Mouse (Mus musculus) spleen, embryonic (tissue): ENCODE measurements around the gene Gsn.

ENCODE experiments used
- CTCF ChIA-PET: fragments of 350-600 bp; sonication (Branson Sonifier 250); formaldehyde crosslinking; loops from one replicate; lab custom pipeline; 2022; lab: Charles Lee

The Gsn gene

DNA sequence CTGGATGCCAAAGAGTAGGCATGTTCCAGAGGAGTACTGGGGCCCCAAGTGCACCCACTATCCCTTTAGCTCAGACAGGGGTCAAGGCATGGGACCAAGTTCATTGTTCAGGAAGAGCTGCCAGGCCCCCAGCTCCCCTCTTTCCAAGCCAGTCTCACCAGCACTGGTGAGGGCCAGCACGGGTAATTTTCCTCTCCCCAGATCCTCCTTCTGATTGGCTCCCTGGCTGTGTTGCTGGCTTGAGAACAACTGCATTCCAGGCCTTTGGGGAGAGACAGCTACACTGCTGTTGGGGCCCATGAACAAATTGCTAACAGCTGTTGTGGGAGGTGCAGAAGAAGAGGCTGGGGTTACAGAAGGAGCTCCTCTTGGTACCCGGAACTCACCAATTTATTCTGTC is 17.4 kb downstream of the Gsn start:
- CTCF ChIA-PET: no interaction called here

DNA sequence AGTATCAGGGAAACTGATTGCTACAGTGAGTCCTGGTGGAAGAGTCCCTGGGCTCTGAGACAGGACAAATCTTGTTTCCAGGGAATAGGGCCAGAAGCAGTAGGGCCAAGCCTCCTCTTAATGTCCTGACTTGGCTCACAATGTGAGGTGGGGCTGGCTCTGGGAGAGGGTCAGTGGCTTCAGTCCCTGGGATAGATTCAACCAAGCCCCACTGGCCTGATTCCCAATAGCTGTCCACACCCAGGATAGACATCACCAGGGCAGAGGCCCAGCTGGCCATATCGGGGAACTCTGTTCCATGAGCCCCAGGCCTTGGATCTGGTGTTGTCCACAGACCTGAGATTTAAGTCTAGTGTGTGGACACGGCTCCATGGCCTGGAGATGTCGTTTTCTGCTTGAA is 21.5 kb downstream of the Gsn start:
- CTCF ChIA-PET: no interaction called here

DNA sequence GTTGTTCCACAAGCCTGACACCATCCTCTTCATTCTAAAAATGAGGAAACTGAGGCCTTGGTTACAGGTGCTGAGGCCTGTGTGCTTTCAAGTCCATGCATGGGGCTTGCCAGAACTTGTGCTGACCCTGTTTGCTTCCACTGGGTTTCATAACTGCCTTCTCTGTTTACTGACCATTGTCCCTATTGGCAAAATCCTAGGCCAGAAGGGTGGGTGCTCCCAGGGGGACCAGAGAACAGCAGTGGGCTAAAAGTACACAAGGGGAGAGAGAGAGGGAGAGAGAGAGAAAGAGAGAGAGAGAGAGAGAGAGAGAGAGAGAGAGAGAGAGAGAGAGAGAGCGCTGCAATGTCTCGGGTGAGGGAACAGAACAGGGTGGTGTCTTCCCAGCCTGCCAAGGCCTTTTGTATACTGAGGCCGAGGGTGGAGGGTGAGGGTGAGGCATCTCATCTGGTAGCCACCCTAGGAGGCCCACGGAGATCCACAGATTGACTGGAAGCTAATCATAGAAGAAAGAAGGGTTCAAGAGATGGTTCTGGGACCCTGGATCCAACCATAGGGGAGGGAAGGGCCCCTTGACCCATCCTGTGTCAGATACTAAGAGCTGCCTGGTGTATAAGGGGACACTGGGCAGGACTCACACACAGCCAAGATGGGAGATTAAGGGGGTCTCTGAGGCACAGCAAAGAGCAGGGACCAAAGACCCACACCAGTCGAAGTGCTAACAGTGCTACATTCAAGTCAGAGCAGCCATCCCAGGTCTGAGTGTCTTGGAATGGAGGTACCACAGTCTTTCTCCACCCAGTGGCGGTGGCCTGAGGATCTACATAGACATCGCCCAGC is 22.4 kb downstream of the Gsn start:
- CTCF ChIA-PET: no interaction called here

DNA sequence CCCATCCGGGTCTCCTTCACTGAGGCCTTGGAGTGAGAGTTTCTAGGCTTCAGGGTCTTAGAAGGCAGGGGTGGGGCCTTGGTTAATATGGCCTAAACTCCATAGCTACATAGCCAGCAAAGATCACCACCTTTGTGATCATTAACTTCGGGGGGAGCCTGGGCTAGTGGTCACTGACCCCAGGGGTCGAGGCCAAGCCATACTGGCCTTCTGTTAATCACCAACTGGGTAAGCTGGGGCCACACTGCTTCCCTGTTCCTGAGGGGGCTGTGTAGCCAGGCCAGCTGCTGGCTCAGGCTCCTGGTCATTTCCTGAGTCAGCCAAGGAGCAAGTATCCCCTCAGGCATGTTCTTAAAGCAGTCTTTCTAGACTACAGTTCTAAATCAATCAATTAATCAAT is 23.8 kb downstream of the Gsn start:
- CTCF ChIA-PET: no interaction called here

DNA sequence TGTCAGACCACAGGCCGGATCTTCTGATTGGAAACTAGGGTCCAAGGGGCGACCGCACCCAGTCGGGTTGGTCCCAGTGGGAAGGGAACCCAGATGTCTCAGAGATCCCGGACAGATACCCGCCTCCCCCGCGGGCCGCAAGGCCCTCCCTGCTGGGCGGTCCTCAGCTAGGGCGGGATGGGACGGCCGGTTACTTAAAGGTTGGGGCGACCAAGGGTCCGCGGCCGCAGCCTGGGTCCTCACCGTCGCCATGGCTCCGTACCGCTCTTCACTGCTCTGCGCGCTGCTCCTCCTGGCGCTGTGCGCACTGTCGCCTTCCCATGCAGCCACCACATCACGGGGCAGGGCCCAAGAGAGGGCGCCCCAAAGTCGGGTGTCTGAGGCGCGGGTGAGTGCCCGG is 26.0 kb downstream of the Gsn start:
- CTCF ChIA-PET: no interaction called here

DNA sequence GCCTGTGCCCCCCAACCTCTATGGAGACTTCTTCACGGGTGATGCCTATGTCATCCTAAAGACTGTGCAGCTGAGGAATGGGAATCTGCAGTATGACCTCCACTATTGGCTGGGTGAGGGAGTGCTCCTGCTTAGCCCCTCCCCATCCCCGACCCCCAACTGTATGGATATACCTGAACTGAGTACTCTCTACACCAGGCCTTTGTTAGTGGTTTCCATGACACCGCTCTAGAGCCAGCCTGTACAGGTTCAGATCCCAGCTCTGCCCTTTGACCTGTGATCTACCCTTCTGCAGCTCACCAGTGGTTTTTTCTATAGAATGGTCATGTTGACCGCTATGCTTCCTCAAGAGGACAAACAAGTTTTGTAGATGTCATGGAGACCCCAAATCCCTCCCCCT is 27.8 kb downstream of the Gsn start:
- CTCF ChIA-PET: no interaction called here

DNA sequence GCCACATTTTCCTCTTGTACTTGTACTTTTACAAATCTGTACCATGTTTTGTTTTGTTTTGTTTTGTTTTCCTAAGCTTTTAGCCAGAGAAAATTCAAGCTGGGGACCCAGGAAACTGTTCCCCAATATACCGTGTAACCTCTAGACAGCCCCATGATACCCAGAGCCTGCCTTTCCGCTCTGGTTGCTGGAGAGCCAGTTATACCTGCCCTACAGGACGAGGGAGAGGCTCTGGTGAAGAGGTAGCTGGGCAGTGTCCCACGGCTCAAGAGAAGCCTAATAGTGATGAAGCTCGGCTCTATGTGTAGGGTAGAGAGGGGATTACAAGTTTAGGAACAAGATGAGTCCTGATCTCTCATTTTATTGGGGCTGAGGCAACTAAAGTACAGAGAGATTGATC is 29.0 kb downstream of the Gsn start:
- CTCF ChIA-PET: no interaction called here

DNA sequence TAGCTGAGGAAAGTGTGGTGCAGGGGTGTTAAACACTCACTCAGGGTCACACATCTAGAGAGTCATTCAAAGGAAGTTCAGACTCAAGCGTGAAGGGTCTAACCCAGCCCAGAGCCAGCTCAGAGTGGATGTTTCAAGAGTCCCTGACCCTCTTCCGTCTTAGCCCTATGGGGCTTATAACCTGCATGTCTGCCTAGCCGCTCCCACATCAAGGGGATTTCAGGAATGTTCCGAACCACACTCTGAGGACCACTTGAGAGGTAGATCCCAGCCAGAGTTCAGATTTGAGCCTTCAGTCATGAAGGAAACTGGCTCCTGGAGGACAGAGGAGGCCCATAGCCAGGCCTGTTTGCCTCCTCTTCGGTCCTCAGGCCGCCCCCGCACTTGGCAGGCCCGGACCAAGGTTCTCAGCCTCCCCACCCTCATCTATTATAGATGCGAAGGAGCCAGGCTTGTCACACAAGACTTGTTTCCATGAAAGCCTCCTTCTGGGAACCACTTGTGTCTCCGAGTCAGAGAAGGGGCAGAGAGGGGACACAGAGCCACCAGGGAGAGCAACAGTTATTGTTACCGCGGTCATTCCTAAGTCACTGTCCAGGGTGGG is 30.9 kb downstream of the Gsn start:
- CTCF ChIA-PET: no interaction called here

DNA sequence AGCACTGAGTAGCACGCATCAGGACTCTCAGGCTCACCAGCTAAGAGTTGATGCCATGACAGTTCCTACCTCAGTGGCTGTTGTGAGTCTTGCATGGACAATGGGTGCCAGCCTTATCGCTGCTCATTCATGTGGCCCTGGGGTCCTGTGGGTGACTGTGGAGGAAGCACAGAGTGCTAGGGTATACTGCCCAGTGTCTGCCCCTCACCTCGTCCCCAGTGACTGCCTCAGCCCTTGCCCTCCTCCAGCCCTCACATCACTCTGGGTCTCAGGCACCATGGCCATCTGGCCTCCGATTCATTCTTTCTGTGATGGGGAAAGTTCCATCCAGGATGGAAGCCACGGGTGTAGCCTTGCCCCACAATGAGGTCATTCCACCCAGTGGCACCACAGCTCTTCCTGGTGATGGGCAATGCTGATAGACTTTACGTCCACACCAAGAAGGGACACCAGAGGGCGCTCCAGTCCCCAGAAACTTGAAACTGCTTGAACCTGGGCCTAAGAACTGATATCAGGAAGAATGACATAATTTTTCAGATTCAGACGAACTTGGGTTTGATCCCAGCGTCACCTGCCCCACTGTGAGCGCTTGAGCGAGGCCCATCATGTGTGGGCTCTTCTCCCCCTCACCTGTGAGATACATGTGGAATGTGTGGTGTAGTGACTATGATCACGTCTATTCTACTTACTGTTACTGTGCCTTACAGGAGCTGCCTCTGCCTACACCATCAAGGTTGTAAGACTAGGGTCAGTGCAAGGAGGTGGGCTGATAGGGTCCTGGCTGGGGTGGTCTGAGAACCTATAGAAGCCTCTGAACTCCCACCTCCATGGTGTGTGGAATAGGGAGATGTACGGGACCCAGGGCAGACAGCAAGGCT is 32.8 kb downstream of the Gsn start:
- CTCF ChIA-PET: interaction anchor here (0.8 to 0.9 kb wide), 2 partner anchors 9 to 77 kb away, joined by 3 to 4 read pairs; no protein-coding TSS in a partner anchor

DNA sequence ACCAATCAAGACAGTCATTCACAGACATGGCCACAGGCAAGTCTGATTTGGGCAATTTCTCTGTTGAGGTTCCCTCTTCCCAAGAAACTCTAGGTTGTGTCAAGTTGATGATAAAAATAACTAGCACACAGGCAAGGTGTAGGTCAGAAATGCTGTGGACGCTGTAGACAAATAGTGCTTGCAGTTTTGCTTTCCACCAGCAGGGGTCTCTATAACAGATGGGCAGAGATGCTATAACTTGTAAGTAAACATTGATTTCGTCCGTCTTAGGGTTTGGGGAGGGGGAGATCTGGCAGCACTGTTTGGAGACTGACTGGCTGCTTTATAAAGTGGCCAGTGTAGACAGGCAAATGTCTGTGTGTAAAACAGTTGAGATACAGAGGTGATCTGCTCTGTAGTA is 35.7 kb downstream of the Gsn start:
- CTCF ChIA-PET: no interaction called here

DNA sequence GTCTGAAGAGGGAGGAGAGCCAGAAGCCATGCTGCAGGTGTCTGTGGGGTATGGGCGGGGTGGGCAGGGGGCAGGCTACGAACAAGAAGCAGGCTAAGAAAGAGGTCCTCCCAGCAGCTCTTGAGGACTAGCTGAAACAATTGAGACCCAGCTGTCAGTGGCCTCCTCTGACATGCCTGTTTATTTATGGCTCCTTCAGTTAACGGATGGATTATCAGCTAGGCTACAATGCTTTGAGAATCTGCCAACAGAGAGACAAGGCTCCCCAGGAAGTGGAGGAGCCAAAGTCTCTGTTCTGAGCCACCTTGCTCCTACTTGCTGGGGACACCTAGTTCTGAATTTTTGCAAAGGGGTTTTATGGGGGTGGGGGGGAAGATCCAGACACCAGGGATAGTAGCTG is 36.5 kb downstream of the Gsn start:
- CTCF ChIA-PET: interaction anchor here (0.7 to 0.9 kb wide), 2 partner anchors 61 to 78 kb away, joined by 3 read pairs; no protein-coding TSS in a partner anchor

DNA sequence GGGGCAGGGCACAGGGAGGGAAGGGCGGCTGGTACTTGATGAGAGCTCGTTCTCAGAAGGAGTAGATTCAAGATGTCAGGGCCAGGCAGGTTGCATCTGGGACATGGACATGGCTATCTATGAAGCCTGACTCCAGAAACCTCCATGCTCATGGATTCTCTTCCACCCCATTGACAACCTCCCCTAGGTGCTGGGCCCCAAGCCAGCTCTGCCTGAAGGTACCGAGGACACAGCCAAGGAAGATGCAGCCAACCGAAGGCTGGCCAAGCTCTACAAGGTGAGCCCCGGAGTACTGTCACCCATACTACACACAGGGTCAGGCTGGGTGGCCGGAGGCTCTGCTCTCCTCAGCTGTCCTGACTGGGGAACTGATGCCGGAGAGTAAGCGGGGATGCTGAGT is 37.1 kb downstream of the Gsn start:
- CTCF ChIA-PET: interaction anchor here (0.7 to 0.9 kb wide), 2 partner anchors 61 to 79 kb away, joined by 3 read pairs; no protein-coding TSS in a partner anchor

DNA sequence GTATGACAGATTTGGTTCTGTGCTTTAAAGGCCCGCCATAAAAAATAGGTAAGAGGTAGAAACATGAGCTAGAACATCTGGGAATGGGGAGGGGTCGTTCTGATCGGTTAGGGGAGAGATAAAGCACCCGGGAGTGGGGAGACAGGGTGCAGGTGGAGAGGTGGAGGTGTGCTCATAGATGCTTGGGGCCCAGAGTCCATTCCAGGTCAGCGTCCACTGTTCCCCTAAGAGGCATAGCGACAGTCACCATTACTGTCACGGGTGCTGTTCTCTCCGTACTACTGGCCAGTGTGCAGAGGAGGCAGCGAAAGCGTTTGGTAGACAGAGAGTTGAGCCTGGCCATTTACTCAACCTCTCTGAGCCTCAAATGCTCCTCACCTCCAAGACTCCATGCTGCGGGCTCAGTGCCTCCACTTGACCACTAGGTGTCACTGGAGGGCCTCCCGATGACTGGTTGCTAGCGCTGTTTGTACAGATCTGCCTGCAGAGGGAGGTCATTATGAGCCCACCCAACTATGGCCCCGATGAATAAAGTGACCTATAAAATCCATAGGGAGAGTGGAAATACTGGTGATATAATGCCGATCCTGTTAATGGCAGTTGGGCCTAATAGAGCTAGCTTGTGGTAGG is 41.6 kb downstream of the Gsn start:
- CTCF ChIA-PET: interaction anchor here (0.7 to 2.4 kb wide), 5 partner anchors 9 to 99 kb away, joined by 3 to 18 read pairs (median 4); partner anchors contain the start of gene 4930402F06Rik

DNA sequence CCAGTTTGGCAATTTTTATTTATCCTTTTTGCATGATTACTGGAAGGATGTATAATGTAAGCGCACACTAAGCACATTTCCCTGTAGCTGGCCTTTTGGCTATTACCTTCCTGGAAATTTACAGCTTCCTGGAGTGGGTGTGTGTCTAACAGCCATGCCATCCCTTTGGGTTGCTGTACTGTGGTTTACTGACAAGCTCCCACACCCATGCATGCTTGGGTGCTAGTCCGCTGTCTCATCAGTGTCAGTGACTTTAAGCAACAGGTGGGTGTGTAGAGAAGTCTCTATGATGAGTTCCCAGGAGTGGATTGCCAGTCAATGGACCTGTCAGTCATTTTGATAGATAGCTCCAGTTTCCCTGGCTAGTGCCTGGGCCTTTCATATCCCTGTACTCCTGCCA is 43.3 kb downstream of the Gsn start:
- CTCF ChIA-PET: interaction anchor here (0.6 to 1.1 kb wide), 3 partner anchors 34 to 66 kb away, joined by 3 to 5 read pairs (median 3); no protein-coding TSS in a partner anchor

DNA sequence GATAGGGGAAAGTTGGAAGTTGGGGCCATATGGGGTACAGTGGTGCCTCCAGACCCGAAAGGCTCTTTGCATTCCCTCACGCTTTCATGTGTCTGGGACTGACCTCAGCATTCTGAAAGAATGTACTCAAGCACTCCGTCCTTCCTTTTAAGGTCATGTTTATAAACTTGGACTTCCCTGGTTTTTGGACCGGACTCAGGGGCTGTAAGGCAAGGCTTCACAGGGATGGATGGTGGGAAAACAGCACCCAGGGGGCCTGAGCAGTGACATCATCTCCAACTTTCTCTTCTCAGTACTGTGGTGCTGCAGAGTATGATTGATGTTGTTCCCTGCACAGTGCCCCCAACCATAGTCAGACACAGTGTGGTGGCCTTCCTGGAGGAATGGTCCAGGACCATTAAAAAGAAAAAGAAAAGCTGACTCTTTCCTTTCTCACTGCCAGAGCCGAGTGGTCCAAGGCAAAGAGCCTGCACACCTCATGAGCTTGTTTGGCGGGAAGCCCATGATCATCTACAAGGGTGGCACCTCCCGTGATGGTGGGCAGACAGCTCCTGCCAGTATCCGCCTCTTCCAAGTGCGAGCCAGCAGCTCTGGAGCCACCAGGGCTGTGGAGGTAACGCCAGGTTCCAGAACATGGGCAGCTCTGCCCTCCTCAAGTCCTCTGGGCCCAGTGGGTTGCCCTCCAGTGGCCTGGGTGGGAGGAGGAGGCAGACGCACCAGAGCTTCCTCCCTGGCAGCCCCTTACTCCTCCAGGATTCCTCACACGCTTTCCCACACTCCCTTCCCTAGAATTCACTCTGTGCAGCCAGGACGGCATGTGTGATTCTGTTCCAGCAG is 46.1 kb downstream of the Gsn start:
- CTCF ChIA-PET: interaction anchor here (0.6 kb wide), 1 partner anchor 15 kb away, joined by 3 read pairs; no protein-coding TSS in a partner anchor

DNA sequence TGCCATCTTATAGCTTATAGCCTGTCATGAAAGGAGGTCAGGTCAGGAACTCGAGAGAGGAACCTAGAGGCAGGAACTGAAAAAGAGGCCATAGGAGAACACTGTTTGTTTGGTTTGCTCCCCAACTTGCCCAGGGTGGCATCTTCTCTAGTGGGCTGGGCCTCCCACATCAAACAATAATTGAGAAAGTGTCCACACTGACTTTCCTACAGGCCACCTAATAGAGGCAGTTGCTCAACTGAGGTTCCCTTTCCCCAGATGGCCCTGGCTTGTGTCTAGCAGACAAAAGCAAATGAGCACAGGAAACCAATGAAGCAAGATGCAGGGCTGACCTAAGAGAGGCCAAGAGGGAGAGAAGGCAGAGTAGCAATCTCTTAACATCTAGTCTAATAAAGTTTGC is 52.0 kb downstream of the Gsn start:
- CTCF ChIA-PET: interaction anchor here (0.9 kb wide), 1 partner anchor 10 kb away, joined by 5 read pairs; no protein-coding TSS in a partner anchor

DNA sequence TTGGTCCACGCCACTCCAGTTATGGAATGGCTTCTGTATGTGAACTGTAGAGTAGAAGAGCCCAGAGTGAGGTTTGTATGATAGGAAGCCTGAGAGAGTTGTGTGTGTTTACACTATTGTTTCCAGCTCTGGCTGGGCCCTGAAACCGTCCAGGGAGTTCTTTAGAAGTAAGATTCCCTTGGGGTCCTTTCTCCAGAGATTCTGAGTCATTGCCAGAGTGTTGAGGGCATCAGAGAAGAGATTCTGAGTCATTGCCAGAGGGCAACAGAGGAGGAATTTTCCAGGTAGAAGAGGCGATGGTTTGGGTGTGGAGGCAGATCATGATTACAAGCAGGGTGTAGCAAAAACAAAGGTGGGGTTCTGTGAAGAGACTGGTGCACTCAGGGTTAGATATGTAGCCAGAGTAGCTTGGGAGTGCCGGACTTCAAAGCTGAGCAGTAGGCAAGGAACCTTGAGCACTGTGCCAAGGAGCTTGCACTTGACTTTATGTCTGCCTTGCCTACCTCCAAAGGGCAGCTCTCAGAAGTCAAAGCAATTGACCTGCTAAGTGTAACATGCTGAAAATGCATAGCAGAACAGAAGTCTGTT is 53.8 kb downstream of the Gsn start:
- CTCF ChIA-PET: interaction anchor here (0.5 kb wide), 1 partner anchor 242 kb away, joined by 7 read pairs; no protein-coding TSS in a partner anchor

DNA sequence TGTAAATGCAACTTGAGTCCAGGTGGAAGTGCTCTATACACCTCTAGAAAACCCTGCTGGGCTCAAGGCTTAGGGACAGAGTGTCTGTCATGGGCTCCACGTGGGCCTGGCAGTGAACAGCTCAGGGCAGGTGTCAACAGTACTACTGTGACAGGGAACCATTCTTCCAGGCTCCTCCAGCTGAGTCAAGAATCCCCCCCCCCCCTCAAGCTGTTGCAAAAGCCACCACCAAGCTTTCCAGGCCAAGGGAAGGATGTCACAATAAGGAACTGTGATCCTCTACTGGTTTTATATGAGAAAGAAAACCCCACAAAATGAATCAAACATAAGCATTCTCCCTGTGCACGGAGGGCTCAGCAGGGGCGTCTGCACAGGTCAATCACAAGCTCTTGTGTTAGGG is 58.1 kb downstream of the Gsn start:
- CTCF ChIA-PET: no interaction called here

DNA sequence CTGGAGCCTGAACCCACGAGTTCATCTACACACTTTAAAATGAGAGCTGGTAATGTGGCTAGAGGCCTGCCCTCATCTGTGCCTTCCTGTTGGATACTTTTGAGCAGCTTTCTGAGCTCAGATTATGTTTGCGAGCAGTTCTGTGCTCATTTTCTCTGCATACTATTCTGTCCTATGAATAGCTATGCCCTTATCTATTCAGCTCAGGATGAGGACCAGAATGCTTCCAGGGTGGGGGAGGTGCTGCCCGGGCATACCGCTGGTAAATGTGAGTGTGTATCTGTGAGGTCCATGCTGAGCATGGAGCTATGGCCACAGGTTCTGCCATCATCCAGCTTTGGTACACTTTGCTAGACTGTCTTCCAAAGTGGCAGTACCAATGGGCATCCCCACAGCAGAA is 61.4 kb downstream of the Gsn start:
- CTCF ChIA-PET: no interaction called here

DNA sequence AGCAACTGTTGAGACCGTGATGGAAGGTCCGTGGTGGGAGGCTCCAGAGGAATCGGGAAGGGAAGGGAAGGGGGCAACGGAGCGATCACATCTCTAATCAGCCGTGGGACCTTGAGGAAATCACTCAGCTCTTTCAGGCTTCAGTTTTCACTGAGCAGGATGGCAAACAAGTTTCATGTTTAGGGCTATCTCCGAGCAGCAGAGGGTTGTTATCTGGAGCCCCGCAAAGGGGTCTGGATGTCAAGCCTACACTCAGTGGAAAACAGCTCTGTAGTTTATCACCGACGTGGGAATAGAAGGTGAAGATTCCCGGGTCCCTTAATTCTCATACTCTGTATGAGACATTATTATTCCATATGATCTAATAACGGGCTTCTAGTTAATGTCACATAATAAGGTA is 62.2 kb downstream of the Gsn start:
- CTCF ChIA-PET: no interaction called here
